Mouse (Mus musculus): Measurements from ENCODE around the gene Prl2c5.
"Not testable (repeated sequence)": the region's sequence is repeated elsewhere in the genome, so short reads cannot be mapped to it uniquely, and the experiment has no call there.

- not testable (repeated sequence) for TF ChIP-seq POLR2A (IDR thresholded peaks at IDR 0.05; ENCODE audit: insufficient read length, low read depth); MAX (IDR thresholded peaks at IDR 0.05; ENCODE audit: low read depth); USF1 (IDR thresholded peaks at IDR 0.05; ENCODE audit: low read depth); TCF12 (IDR thresholded peaks at IDR 0.05; ENCODE audit: insufficient read depth, poor library complexity, severe bottlenecking); POLR2AphosphoS2 (IDR thresholded peaks at IDR 0.05; ENCODE audit: insufficient read length, low read depth); TCF3 (IDR thresholded peaks at IDR 0.05; ENCODE audit: insufficient read length, low read depth); E2F4 (IDR thresholded peaks at IDR 0.05; ENCODE audit: insufficient read depth); MYOG (IDR thresholded peaks at IDR 0.05; ENCODE audit: control insufficient read depth in 1 of 3, insufficient read depth in 1 of 3, insufficient read length in 2 of 3, low read depth in 2 of 3); MYOD1 (IDR thresholded peaks at IDR 0.05; ENCODE audit: control insufficient read depth in 1 of 3, insufficient read length in 2 of 3, low read depth in 2 of 3); SRF (IDR thresholded peaks at IDR 0.05; ENCODE audit: control insufficient read depth, insufficient read length, low read depth); CEBPB (IDR thresholded peaks at IDR 0.05; ENCODE audit: insufficient read depth, poor library complexity, severe bottlenecking)
Measured at GRCm38 (mm10) chr13:13220231-13220630, 37.7 kb downstream of the Prl2c5 start.

All from myocyte (in vitro differentiated cells).